Mouse (Mus musculus): ENCODE results near the gene Sox10. TPM values are rescaled to one million over a fixed set of nuclear protein-coding genes. Genes with fewer than 3 reads are reported as not detected.

Gene Sox10
- polyA plus RNA-seq (2015; fragmentation: Nextera tagmentation; extraction: Ambion mirVana), result 3.6 and 3.9 TPM in 2 replicates

GRCm38 (mm10) chr15:79165140-79165539, at the start of gene Sox10:
Gene Sox10, minus strand, starts transcription at chr15:79165240.
- H3K4me3 ChIP-seq (ENCODE audit: low read depth, low read length), result peak within 1 kb of the TSS; percentile 18; the same call in 1 of the 2 replicates
- TF ChIP-seq CTCF (IDR thresholded peaks at IDR 0.05; ENCODE audit: low read depth) (no peak), EP300 (optimal IDR thresholded peaks at IDR 0.05) (no peak)
- no peak within 1 kb of the TSS for H3K4me2 ChIP-seq (replicated peaks; ENCODE audit: low read depth)

DNA sequence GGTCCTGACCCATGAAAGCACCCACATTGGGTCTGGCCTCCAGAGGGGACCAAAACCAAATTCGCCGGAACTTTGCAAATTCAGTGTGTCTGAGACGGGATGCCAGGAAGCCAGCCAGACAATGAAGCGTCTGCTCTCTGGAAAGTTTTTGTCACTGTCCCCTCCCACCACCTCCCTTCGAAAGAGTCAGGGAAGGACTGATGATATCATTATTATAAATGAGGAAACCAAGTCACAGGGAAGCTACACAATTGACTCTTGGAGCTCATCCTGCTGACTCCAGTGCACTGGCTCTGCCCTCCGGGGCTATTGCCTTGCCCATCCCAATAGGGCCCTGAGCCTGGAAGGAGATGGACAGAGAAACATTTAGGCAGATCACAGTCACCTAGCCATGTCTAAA, 48.6 kb upstream of the Sox10 start:
- no peak overlapping the region for H3K4me3 ChIP-seq (ENCODE audit: low read depth, low read length)
- WGBS, result 72% methylated on average over 6 of the region's 6 CpGs
- H3K27me3 ChIP-seq (ENCODE audit: control insufficient read depth, insufficient read depth, low read length), result no peaks in the 10 kb centered on the region
- DNase-seq (ENCODE audit: low spot score), result no peak
- ATAC-seq (ENCODE audit: low FRiP score, low TSS enrichment), result no peak
- no peak overlapping the region for H3K27ac ChIP-seq (replicated peaks)
- no peaks in the 10 kb centered on the region for H3K4me1 ChIP-seq (replicated peaks; ENCODE audit: control insufficient read depth, insufficient read depth)
- no peaks in the 10 kb centered on the region for H3K9me3 ChIP-seq (ENCODE audit: control insufficient read depth, low read length)
- no peak overlapping the region for H3K4me2 ChIP-seq (replicated peaks; ENCODE audit: low read depth)
- no peaks in the 10 kb centered on the region for H3K36me3 ChIP-seq (ENCODE audit: control insufficient read depth, insufficient read depth, low read length)
- no peak overlapping the region for H3K9ac ChIP-seq (ENCODE audit: low read length)
- no peak for TF ChIP-seq EP300 (optimal IDR thresholded peaks at IDR 0.05)
- no peak for TF ChIP-seq CTCF (IDR thresholded peaks at IDR 0.05; ENCODE audit: low read depth)

More at GRCm38 (mm10) chr15:79165140-79165539, at the start of gene Sox10:
- Histone ChIP-seq H3K27ac (replicated peaks) (no peak within 1 kb of the TSS), H3K4me1 (replicated peaks; ENCODE audit: control insufficient read depth, insufficient read depth) (no peaks in the 10 kb centered on the region), H3K9ac (ENCODE audit: low read length) (no peak within 1 kb of the TSS), H3K9me3 (ENCODE audit: control insufficient read depth, low read length) (no peaks in the 10 kb centered on the region), H3K36me3 (ENCODE audit: control insufficient read depth, insufficient read depth, low read length) (no peaks in the 10 kb centered on the region), H3K27me3 (ENCODE audit: control insufficient read depth, insufficient read depth, low read length) (peaks cover 6% of the 10 kb centered on the region; the same call in 1 of the 2 replicates)
- ATAC-seq (ENCODE audit: low FRiP score, low TSS enrichment) (no peak), DNase-seq (ENCODE audit: low spot score) (no peak)
- WGBS, result 60% methylated on average over 5 of the region's 5 CpGs

DNA sequence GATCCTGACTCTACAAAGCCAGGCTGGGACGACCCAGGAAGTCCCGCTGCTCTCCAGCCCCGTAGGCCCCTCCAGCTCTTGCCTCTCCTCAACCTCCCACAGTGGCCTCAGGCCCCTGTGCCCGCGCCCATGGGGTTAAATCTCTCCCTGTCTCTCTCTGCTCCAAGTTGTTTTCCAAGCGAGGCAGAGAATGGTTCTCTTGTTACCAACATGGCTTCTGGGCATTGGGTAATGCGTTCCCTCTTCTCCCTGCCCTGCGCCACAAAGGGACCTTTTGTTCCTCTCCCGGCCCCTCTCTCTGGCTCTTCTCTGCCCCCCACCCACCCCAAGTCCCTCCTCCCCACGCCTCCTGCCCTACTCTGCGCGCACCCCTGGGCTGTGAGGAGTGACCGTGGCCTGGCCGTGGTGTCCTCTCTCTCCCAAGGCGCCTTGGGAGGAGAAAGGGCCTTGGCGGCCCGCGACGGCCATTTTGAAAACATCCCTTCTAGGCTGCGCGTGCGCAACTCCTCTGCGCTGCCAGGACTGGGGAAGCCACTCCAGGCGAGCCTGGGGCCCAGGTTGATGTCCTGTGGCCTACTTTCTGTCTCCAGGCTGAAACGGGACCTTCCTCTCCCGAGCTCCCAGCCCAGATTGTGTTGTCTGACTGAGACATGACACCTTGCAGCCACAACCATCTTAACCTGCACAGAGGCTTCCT, 47.9 kb upstream of the Sox10 start:
- H3K4me2 ChIP-seq (replicated peaks; ENCODE audit: low read depth), result no peak overlapping the region
- no peaks in the 10 kb centered on the region for H3K27me3 ChIP-seq (ENCODE audit: control insufficient read depth, insufficient read depth, low read length)
- no peak overlapping the region for H3K9ac ChIP-seq (ENCODE audit: low read length)
- peak; percentile 24 for DNase-seq (ENCODE audit: low spot score)
- H3K27ac ChIP-seq (replicated peaks), result no peak overlapping the region
- peak; percentile 34; the same call in 1 of the 2 replicates for ATAC-seq (ENCODE audit: low FRiP score, low TSS enrichment)
- H3K36me3 ChIP-seq (ENCODE audit: control insufficient read depth, insufficient read depth, low read length), result no peaks in the 10 kb centered on the region
- no peak overlapping the region for H3K4me3 ChIP-seq (ENCODE audit: low read depth, low read length)
- TF ChIP-seq CTCF (IDR thresholded peaks at IDR 0.05; ENCODE audit: low read depth), result no peak
- H3K4me1 ChIP-seq (replicated peaks; ENCODE audit: control insufficient read depth, insufficient read depth), result no peaks in the 10 kb centered on the region
- WGBS, result 87% methylated on average over 26 of the region's 26 CpGs
- no peaks in the 10 kb centered on the region for H3K9me3 ChIP-seq (ENCODE audit: control insufficient read depth, low read length)

GRCm38 (mm10) chr15:79210357-79210756, 45.3 kb upstream of the Sox10 start:
- Histone ChIP-seq H3K36me3 (ENCODE audit: control insufficient read depth, insufficient read depth, low read length) (no peaks in the 10 kb centered on the region), H3K27me3 (ENCODE audit: control insufficient read depth, insufficient read depth, low read length) (no peaks in the 10 kb centered on the region), H3K27ac (replicated peaks) (no peak overlapping the region), H3K9ac (ENCODE audit: low read length) (no peak overlapping the region), H3K9me3 (ENCODE audit: control insufficient read depth, low read length) (no peaks in the 10 kb centered on the region), H3K4me3 (ENCODE audit: low read depth, low read length) (no peak overlapping the region), H3K4me2 (replicated peaks; ENCODE audit: low read depth) (no peak overlapping the region), H3K4me1 (replicated peaks; ENCODE audit: control insufficient read depth, insufficient read depth) (no peaks in the 10 kb centered on the region)
- TF ChIP-seq CTCF (IDR thresholded peaks at IDR 0.05; ENCODE audit: low read depth) (no peak), EP300 (optimal IDR thresholded peaks at IDR 0.05) (no peak)
- ATAC-seq (ENCODE audit: low FRiP score, low TSS enrichment) (no peak), DNase-seq (ENCODE audit: low spot score) (no peak)
- 72% methylated on average over 2 of the region's 2 CpGs for WGBS

GRCm38 (mm10) chr15:79208758-79209439, 43.9 kb upstream of the Sox10 start:
- Histone ChIP-seq H3K4me3 (ENCODE audit: low read depth, low read length) (no peak overlapping the region), H3K4me2 (replicated peaks; ENCODE audit: low read depth) (no peak overlapping the region), H3K4me1 (replicated peaks; ENCODE audit: control insufficient read depth, insufficient read depth) (no peaks in the 10 kb centered on the region), H3K27ac (replicated peaks) (no peak overlapping the region), H3K27me3 (ENCODE audit: control insufficient read depth, insufficient read depth, low read length) (no peaks in the 10 kb centered on the region), H3K9me3 (ENCODE audit: control insufficient read depth, low read length) (no peaks in the 10 kb centered on the region), H3K9ac (ENCODE audit: low read length) (no peak overlapping the region), H3K36me3 (ENCODE audit: control insufficient read depth, insufficient read depth, low read length) (no peaks in the 10 kb centered on the region)
- TF ChIP-seq CTCF (IDR thresholded peaks at IDR 0.05; ENCODE audit: low read depth) (no peak), EP300 (optimal IDR thresholded peaks at IDR 0.05) (no peak)
- peak; percentile 25 for DNase-seq (ENCODE audit: low spot score)
- no peak for ATAC-seq (ENCODE audit: low FRiP score, low TSS enrichment)
- 73% methylated on average over 27 of the region's 27 CpGs for WGBS

- Histone ChIP-seq H3K4me3 (ENCODE audit: low read depth, low read length) (no peak overlapping the region), H3K27me3 (ENCODE audit: control insufficient read depth, insufficient read depth, low read length) (no peaks in the 10 kb centered on the region), H3K36me3 (ENCODE audit: control insufficient read depth, insufficient read depth, low read length) (no peaks in the 10 kb centered on the region), H3K4me2 (replicated peaks; ENCODE audit: low read depth) (no peak overlapping the region), H3K4me1 (replicated peaks; ENCODE audit: control insufficient read depth, insufficient read depth) (no peaks in the 10 kb centered on the region), H3K9ac (ENCODE audit: low read length) (no peak overlapping the region), H3K9me3 (ENCODE audit: control insufficient read depth, low read length) (no peaks in the 10 kb centered on the region), H3K27ac (replicated peaks) (no peak overlapping the region)
- TF ChIP-seq EP300 (optimal IDR thresholded peaks at IDR 0.05) (no peak), CTCF (IDR thresholded peaks at IDR 0.05; ENCODE audit: low read depth) (no peak)
- ATAC-seq (ENCODE audit: low FRiP score, low TSS enrichment) (0 out of 2 replicates have a peak, but pooled peaks have one; percentile 18), DNase-seq (ENCODE audit: low spot score) (no peak)
- WGBS, result 66% methylated on average over 6 of the region's 6 CpGs
These were observed 43.2 kb upstream of the Sox10 start for GRCm38 (mm10) chr15:79208211-79208610.
